Mouse (Mus musculus) liver, embryonic 12.5 days (tissue): ENCODE results near the gene Mpzl1. TPM values are rescaled to one million over a fixed set of nuclear protein-coding genes. Genes with fewer than 3 reads are reported as not detected.

ENCODE experiments used
- ATAC-seq: fragments of 200-750 bp; cut with Nextera tagmentation; 2 replicates; pipeline ENCODE4 v1.8.0; 2017; ENCODE audit warnings: moderate number of reproducible peaks, mild to moderate bottlenecking, moderate library complexity
- H3K27ac ChIP-seq: fragments of 300-500 bp; sonication (generic); 2 replicates; pipeline ENCODE4 v1.5.1; 2016; ENCODE audit warnings: mild to moderate bottlenecking
- H3K27me3 ChIP-seq: fragments of 300-500 bp; sonication (generic); replicated peaks from 2 replicates; pipeline ENCODE4 v1.6.1; 2016; ENCODE audit warnings: mild to moderate bottlenecking, moderate library complexity
- H3K36me3 ChIP-seq: fragments of 300-500 bp; sonication (generic); 2 replicates; pipeline ENCODE4 v1.6.1; 2016; ENCODE audit warnings: mild to moderate bottlenecking, moderate library complexity
- H3K4me1 ChIP-seq: fragments of 300-500 bp; sonication (generic); 2 replicates; pipeline ENCODE4 v1.6.1; 2016
- H3K4me2 ChIP-seq: fragments of 300-500 bp; sonication (generic); 2 replicates; pipeline ENCODE4 v1.6.1; 2016; ENCODE audit warnings: mild to moderate bottlenecking, moderate library complexity
- H3K4me3 ChIP-seq: fragments of 300-500 bp; sonication (generic); 2 replicates; pipeline ENCODE4 v1.5.1; 2016; ENCODE audit warnings: mild to moderate bottlenecking, moderate library complexity
- H3K9ac ChIP-seq: fragments of 300-500 bp; sonication (generic); 2 replicates; pipeline ENCODE4 v1.6.1; 2016; ENCODE audit warnings: mild to moderate bottlenecking, moderate library complexity
- H3K9me3 ChIP-seq: fragments of 300-500 bp; sonication (generic); replicated peaks from 2 replicates; pipeline ENCODE4 v1.6.1; 2016; ENCODE audit warnings: mild to moderate bottlenecking, moderate library complexity
- WGBS: fragments of 180-500 bp; shearing (Covaris S2); methylation state at CpG from one replicate; pipeline ENCODE4 v1.1.7; 2016; ENCODE audit not compliant: insufficient replicate concordance; 5-methylcytosine and 5-hydroxymethylcytosine counted together
- polyA plus RNA-seq: library from polyadenylated mRNA; unstranded; fragments of >200 nt; fragmentation: Nextera tagmentation; extraction: Ambion mirVana; gene quantifications from 2 replicates; pipeline ENCODE4 v1.2.1, GENCODE M21; 2016

Gene Mpzl1
- polyA plus RNA-seq, 1 experiment from 2014 or later: 50.3 TPM

- no peaks in the 10 kb centered on the region for H3K4me1 ChIP-seq
- H3K27ac ChIP-seq: no peak overlapping the region
- no peaks in the 10 kb centered on the region for H3K27me3 ChIP-seq
- WGBS: 74% methylated on average over 4 of the region's 4 CpGs
- no peak overlapping the region for H3K4me3 ChIP-seq
- ATAC-seq: no peak
- no peak overlapping the region for H3K4me2 ChIP-seq
- H3K9me3 ChIP-seq: no peaks in the 10 kb centered on the region
- H3K36me3 ChIP-seq: no peaks in the 10 kb centered on the region
- H3K9ac ChIP-seq: no peak overlapping the region
Observed at GRCm38 (mm10) chr1:165668904-165669303, 34.6 kb upstream of the Mpzl1 start.

DNA sequence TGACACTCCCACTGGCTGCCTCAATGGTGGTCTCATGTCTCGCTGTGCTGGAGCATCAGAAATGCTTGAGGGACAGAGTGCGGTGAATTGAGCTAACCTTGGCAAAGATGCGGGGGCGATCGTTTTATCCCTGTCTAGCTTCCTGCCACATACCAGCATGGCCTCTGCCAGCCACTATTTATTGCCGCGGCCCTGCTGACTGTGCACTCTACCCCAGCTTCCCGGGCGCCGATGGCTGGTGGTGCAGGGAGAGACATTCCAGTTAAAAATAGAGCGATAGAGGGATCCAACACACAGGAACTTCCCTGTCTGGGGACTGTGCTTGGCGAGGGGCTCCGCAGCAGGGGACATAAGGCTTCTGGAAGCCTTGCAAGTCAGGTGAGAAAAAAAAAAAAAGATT, 33.0 kb upstream of the Mpzl1 start:
- Histone ChIP-seq H3K9me3 (no peaks in the 10 kb centered on the region), H3K4me1 (0 out of 2 replicates have a peak, but pooled peaks cover 5% of the 10 kb centered on the region), H3K36me3 (0 out of 2 replicates have a peak, but pooled peaks cover 2% of the 10 kb centered on the region), H3K4me2 (no peak overlapping the region), H3K27ac (no peak overlapping the region), H3K4me3 (no peak overlapping the region), H3K27me3 (no peaks in the 10 kb centered on the region), H3K9ac (no peak overlapping the region)
- WGBS: 56% methylated on average over 13 of the region's 13 CpGs
- ATAC-seq: no peak

DNA sequence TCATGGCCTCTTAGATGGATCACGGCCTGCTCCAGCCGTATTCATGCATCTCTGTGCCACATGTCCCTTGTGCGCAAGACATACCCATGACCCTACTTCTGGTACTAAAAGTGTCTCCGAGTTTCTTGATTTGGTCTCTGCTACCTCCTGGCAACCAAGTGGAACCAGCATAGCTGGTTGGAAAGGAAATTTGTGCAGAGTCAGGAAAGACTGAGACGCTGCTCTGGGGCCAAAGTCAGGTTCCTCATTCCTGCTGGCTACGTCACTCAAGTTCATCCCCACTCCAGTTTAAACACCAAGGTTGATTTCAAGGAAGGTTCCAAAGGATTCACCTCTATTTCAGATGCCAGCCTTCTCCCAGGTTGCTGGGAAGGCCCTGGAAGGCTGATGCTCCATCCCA, 32.6 kb upstream of the Mpzl1 start:
- Histone ChIP-seq H3K9ac (no peak overlapping the region), H3K27me3 (no peaks in the 10 kb centered on the region), H3K4me2 (no peak overlapping the region), H3K4me3 (no peak overlapping the region), H3K36me3 (0 out of 2 replicates have a peak, but pooled peaks cover 2% of the 10 kb centered on the region), H3K4me1 (0 out of 2 replicates have a peak, but pooled peaks cover 5% of the 10 kb centered on the region), H3K27ac (no peak overlapping the region), H3K9me3 (no peaks in the 10 kb centered on the region)
- WGBS: 66% methylated on average over 6 of the region's 6 CpGs
- ATAC-seq: no peak

- Histone ChIP-seq H3K36me3 (0 out of 2 replicates have a peak, but pooled peaks cover 2% of the 10 kb centered on the region), H3K27me3 (no peaks in the 10 kb centered on the region), H3K4me3 (no peak overlapping the region), H3K4me1 (0 out of 2 replicates have a peak, but pooled peaks cover 5% of the 10 kb centered on the region), H3K9ac (no peak overlapping the region), H3K9me3 (no peaks in the 10 kb centered on the region), H3K4me2 (no peak overlapping the region), H3K27ac (no peak overlapping the region)
- WGBS: 80% methylated on average over 5 of the region's 5 CpGs
- no peak for ATAC-seq
Observed at GRCm38 (mm10) chr1:165665758-165666157, 31.4 kb upstream of the Mpzl1 start.

DNA sequence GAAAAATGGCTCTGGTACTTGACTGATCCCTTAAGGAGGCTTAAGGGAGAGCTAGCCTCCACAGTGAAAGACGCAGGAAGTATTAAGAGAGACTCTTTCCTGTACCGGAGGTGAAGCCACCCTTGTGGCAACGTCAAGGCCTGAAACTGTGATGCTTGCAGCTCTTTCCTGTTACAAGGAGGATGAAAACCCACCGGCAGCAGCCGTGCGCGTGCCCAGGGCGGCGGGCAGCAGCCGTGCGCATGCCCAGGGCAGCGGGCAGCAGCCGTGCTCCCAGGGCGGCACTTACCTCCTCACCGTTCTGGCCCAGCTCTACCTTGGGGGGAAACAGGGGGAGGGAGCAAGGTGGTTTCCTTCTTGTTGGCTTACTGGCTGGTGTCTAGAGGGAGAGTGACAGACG, 28.9 kb upstream of the Mpzl1 start:
- Histone ChIP-seq H3K4me1 (0 out of 2 replicates have a peak, but pooled peaks cover 5% of the 10 kb centered on the region), H3K9me3 (no peaks in the 10 kb centered on the region), H3K27me3 (no peaks in the 10 kb centered on the region), H3K9ac (no peak overlapping the region), H3K4me2 (no peak overlapping the region), H3K27ac (no peak overlapping the region), H3K36me3 (0 out of 2 replicates have a peak, but pooled peaks cover 2% of the 10 kb centered on the region), H3K4me3 (no peak overlapping the region)
- 66% methylated on average over 16 of the region's 16 CpGs for WGBS
- ATAC-seq: no peak

DNA sequence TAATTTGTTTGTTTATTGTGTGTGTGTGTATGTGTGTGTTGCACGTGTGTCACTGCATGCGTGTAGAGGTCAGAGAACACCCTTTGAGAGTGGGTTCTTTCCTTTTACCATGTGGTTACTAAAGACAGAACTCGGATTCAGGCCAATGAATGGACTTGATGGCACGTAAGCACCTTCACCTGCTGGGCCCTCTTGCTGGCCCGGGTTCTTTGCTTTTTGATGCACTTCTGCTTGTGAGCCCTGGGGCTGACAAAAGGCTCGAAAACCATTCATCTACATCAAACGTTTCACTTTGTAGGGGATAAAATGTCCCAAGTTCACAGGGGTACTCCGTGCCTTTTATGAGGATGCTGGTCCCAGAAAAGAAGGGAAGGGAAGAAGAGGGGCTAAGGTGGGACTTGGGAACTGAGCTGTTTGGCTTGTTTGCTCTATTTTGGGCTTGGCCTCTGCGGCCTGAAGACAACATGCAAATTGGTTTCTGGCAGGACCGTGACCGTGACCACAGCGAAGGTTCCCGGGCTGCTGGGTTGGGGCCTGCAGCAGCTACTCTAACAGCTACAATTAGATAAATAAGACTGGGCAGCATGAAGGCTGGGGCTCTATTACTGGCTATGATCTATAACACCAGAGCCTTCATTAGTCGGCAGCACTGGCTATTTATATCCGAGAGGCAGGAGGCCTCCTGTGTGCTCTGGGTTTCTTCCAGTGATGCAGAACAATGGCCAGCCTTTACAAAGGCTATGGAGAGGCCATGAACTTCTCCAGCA, 28.3 kb upstream of the Mpzl1 start:
- Histone ChIP-seq H3K27ac (no peak overlapping the region), H3K4me2 (no peak overlapping the region), H3K4me3 (no peak overlapping the region), H3K27me3 (no peaks in the 10 kb centered on the region), H3K9me3 (no peaks in the 10 kb centered on the region), H3K9ac (no peak overlapping the region), H3K4me1 (0 out of 2 replicates have a peak, but pooled peaks cover 5% of the 10 kb centered on the region), H3K36me3 (peaks cover 7% of the 10 kb centered on the region; the same call in 1 of the 2 replicates)
- no peak for ATAC-seq
- WGBS: 64% methylated on average over 15 of the region's 15 CpGs

DNA sequence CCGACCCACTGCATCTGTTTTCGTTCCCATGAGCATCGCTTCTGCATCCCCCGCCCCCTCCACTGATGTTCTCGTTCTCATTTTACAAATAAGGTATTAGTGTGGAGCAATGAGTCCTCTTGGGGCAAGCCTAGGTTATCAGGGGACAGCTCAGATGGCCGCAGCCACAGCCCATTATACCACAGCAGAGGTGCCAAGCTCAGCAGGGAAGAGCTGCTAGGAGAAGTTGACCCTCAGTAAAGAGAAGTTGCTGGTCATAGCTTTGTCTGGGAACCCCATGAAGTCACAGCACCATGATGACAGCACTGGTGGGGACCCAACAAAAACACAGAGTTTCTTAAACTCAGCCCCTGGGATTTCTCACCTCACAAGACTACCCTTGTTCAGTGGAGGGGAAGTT, 27.4 kb upstream of the Mpzl1 start:
- ATAC-seq: no peak
- H3K4me3 ChIP-seq: no peak overlapping the region
- 82% methylated on average over 6 of the region's 6 CpGs for WGBS
- H3K36me3 ChIP-seq: peaks cover 7% of the 10 kb centered on the region; the same call in 1 of the 2 replicates
- no peak overlapping the region for H3K27ac ChIP-seq
- no peak overlapping the region for H3K4me2 ChIP-seq
- H3K27me3 ChIP-seq: no peaks in the 10 kb centered on the region
- no peak overlapping the region for H3K9ac ChIP-seq
- H3K4me1 ChIP-seq: 0 out of 2 replicates have a peak, but pooled peaks cover 5% of the 10 kb centered on the region
- no peaks in the 10 kb centered on the region for H3K9me3 ChIP-seq

DNA sequence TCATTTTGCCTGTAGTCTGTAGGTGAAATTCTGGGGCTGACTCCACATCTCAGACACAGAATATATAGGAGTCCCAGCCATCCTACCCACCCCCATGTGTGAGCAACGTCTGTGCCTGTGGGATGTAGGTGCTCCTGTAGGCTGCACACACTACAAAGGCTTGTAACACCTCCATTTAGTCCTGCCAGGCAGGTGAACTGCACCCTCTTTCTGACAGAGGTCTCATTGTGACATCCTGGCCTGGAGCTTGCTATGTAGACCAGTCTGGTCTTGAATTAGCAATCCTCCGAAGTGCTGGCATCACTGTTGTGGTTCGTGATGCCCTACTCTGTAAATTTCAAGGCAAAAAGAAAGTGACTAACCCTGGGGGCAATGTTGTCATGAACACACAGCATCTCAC, 26.9 kb upstream of the Mpzl1 start:
- H3K36me3 ChIP-seq: peaks cover 7% of the 10 kb centered on the region; the same call in 1 of the 2 replicates
- ATAC-seq: no peak
- no peak overlapping the region for H3K27ac ChIP-seq
- no peak overlapping the region for H3K4me2 ChIP-seq
- no peaks in the 10 kb centered on the region for H3K27me3 ChIP-seq
- H3K9ac ChIP-seq: no peak overlapping the region
- H3K4me1 ChIP-seq: 0 out of 2 replicates have a peak, but pooled peaks cover 5% of the 10 kb centered on the region
- no peaks in the 10 kb centered on the region for H3K9me3 ChIP-seq
- H3K4me3 ChIP-seq: no peak overlapping the region
- 47% methylated on average over 3 of the region's 3 CpGs for WGBS

- 49% methylated on average over 4 of the region's 4 CpGs for WGBS
- Histone ChIP-seq H3K4me1 (0 out of 2 replicates have a peak, but pooled peaks cover 5% of the 10 kb centered on the region), H3K27me3 (no peaks in the 10 kb centered on the region), H3K4me2 (no peak overlapping the region), H3K9ac (no peak overlapping the region), H3K36me3 (peaks cover 7% of the 10 kb centered on the region; the same call in 1 of the 2 replicates), H3K9me3 (no peaks in the 10 kb centered on the region), H3K27ac (no peak overlapping the region), H3K4me3 (no peak overlapping the region)
- no peak for ATAC-seq
Observed at GRCm38 (mm10) chr1:165660774-165661173, 26.4 kb upstream of the Mpzl1 start.

DNA sequence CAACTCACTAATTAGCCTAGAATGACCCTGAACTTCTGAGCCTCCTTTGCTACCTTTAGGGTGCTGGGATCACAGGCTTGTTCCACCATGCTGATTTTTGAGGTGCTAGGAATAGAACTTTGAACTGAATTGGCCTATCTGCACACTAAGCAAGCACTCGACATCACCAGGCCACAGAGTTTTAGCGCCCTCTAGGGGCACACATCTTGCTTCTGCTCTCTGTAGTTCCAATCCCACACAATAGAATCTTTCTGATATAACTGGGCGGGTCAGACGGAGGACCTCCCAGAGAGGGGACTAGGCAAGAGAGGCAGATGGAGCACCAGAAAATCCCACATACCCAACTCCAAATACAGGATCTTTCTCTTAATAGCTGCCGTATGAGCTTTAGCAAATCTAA, 24.3 kb upstream of the Mpzl1 start:
- H3K27me3 ChIP-seq: no peaks in the 10 kb centered on the region
- 33% methylated on average over 5 of the region's 5 CpGs for WGBS
- peak; percentile 50 for ATAC-seq
- H3K4me1 ChIP-seq: 0 out of 2 replicates have a peak, but pooled peaks cover 5% of the 10 kb centered on the region
- no peak overlapping the region for H3K4me2 ChIP-seq
- no peak overlapping the region for H3K4me3 ChIP-seq
- no peaks in the 10 kb centered on the region for H3K9me3 ChIP-seq
- H3K9ac ChIP-seq: no peak overlapping the region
- H3K27ac ChIP-seq: no peak overlapping the region
- peaks cover 12% of the 10 kb centered on the region; the same call in 1 of the 2 replicates for H3K36me3 ChIP-seq

DNA sequence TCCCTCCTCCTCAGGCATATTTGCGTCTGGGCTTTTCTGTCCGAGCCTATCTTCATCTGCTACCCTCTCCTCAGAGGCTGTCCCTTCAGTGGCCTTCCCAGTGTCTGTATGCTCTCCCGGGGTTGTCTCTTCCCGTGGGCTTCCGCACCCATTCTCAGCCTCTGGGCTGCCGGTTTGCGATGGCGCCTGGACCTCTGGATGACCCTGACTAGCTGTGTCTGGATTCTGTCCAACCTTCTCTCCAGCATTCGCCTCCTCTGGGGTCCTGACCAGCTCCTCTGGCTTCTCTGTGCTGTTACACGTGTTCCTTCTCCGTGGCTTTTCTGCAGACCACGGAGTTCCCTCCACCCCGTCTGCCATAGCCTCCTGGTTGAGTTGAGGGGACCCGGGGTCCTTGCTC, 21.1 kb upstream of the Mpzl1 start:
- peaks cover 10% of the 10 kb centered on the region; the same call in 1 of the 2 replicates for H3K36me3 ChIP-seq
- peaks cover 23% of the 10 kb centered on the region for H3K4me1 ChIP-seq
- H3K27ac ChIP-seq: no peak overlapping the region
- H3K4me3 ChIP-seq: no peak overlapping the region
- no peak for ATAC-seq
- no peak overlapping the region for H3K4me2 ChIP-seq
- 71% methylated on average over 14 of the region's 14 CpGs for WGBS
- H3K27me3 ChIP-seq: no peaks in the 10 kb centered on the region
- no peaks in the 10 kb centered on the region for H3K9me3 ChIP-seq
- no peak overlapping the region for H3K9ac ChIP-seq

- WGBS: 64% methylated on average over 6 of the region's 6 CpGs
- Histone ChIP-seq H3K9me3 (no peaks in the 10 kb centered on the region), H3K4me2 (no peak overlapping the region), H3K9ac (no peak overlapping the region), H3K27me3 (no peaks in the 10 kb centered on the region), H3K4me3 (no peak overlapping the region), H3K27ac (no peak overlapping the region), H3K36me3 (peaks cover 10% of the 10 kb centered on the region; the same call in 1 of the 2 replicates), H3K4me1 (peaks cover 23% of the 10 kb centered on the region)
- peak; percentile 53; the same call in 1 of the 2 replicates for ATAC-seq
Observed at GRCm38 (mm10) chr1:165655022-165655421, 20.7 kb upstream of the Mpzl1 start.
